Mouse (Mus musculus) T-helper 17 cell (primary cell): ENCODE data around the gene Blvra.

Experiments used
- in situ Hi-C, 2 experiments: fragments of 300-600 bp; cut with MboI, MseI; formaldehyde crosslinking; loops; 1 replicate in 1 of 2; 2 replicates in 1 of 2; pipeline ENCODE4 v1.15.1; 2025; ENCODE audit warnings: high pct_unique_total_duplicates in 2 of 2

Gene Blvra

DNA sequence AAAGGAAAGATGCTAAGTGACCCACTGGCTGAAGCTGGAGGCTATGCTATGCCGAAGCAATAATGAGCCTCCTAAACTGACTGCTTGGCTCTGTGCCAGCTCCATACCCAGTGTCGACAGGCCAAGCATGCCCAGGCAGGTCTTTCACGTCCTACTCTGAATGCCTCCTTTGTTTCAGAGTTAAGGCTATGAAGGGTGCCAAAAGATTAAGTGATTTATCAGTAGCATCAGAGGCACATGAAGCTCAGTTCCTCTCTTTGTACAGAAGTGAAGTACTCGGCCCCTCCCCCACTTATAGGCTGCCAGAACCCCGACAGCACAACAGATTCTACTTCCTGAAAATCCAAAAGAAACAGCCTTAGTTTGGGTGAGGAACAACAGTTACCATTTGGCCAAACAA is 66.5 kb downstream of the Blvra start:
- in situ Hi-C loops = no loop called here

DNA sequence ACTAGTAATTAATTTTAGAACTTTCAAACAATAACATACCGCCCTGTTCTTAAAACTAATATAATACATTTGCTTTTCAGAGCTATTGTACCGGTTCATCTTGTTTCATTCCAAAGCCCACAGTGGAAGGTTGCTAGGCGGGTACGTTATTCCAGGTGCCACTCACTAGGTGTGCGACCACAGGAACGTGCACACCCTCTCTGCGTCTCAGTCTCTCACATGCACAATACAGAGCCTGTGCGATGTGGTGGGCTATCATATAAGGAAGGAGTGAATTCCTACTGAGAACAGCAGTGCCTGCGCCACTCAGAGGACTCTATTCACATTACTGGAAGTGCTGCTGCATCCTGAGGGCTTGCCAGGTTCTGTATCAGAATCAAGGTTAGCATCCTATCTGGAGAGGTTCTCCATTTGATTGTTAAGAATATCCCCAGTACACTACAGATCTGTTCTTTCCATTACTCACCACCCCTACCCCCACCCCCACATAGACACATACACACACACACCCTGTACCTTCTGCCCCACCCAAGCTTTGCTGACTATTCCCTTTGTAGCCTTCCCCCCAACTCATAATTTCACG is 67.5 kb downstream of the Blvra start:
- in situ Hi-C loops = no loop called here

DNA sequence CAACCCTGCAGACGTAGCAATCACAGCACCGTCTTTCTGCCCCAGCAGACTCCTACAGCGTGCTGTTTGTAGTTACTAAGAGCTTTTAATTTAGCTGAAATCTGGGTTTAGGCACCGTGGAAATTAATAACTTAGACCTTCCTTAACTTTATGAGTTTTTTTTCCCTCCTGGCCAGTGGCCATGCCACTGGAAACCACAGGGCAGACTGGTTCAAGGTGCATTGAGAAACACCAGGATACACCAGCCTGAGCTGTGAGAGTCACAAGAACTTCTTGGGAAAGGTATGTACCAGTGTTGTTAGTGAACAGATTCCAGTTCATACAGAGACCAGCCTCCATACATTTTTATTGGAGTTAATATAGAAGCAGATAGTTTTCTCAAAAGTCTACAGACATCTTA is 68.0 kb downstream of the Blvra start:
- in situ Hi-C loops = no loop called here

DNA sequence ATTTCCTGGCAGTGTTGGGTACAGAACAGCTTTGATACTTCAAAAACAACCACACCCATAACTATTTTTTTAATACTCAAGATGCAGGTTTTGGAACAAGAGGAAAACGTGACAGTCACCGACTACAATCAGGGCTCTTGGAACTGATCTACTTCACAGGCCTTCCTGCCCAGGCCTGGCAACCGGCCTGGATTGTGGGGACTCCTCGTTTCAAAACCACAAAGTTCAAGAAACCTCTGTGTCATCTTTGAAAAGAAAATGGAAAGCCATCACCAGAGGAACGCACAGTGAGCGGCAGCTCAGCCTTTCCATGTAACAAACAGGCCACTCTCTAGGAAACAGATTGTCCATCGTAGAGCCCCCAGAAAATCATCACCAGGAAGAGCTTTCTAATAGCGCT is 68.6 kb downstream of the Blvra start:
- in situ Hi-C loops = no loop called here

DNA sequence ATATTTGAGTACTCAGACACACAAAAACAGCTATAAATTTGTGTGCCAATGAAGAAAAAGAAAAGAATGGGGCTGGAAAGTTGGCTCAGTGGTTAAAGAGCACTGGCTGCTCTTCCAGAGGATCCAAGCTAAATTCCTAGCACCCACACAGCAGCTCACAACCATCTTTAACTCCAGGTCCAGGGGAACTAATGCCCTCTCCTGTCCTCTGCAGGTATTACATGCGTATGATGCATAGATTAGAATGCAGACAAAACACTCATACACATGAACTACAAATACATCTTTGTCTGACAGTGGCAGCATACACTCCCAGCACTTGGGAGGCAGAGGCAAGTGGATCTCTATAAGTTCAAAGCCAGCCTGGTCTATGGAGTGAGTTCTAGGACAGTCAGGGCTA is 69.1 kb downstream of the Blvra start:
- in situ Hi-C loops = no loop called here

DNA sequence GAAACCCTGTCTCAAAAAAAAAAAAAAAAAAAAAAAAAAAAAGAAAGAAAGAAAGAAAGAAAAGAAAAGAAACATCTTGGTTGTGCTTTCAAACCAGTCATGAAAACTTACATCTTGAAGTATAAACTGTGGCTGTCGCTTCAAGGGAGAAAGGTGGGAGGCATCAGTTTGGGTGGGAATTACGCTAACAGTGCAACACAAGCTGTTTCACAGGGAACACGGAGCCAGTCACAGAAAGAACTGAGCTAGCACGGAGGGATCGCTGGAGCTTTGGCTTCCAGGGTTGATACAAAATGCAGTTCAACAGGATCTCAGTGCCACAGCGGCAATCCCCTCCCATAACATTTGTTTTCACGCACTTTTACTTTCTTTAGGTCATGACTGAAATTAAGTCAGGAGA is 69.5 kb downstream of the Blvra start:
- in situ Hi-C loops = no loop called here

DNA sequence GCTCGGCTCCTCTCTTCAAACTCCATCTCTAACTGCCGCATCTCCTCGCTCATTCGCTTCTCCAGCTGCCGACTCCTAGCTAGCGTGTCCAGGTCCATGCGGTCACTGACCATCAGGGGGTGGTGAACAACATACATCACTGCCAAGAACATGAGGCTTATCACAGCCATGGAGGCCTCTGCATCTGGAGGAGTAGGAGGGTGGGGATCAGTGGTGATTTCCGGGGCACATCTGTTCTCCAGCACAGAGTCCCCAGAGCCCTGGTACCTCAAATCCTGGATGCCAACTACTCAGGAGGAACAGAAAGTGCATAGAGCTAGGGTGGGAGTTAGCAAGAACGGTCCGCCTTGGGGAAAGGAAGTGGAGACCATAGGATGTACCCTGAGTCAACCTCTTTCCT is 71.6 kb downstream of the Blvra start:
- in situ Hi-C loops = no loop called here

DNA sequence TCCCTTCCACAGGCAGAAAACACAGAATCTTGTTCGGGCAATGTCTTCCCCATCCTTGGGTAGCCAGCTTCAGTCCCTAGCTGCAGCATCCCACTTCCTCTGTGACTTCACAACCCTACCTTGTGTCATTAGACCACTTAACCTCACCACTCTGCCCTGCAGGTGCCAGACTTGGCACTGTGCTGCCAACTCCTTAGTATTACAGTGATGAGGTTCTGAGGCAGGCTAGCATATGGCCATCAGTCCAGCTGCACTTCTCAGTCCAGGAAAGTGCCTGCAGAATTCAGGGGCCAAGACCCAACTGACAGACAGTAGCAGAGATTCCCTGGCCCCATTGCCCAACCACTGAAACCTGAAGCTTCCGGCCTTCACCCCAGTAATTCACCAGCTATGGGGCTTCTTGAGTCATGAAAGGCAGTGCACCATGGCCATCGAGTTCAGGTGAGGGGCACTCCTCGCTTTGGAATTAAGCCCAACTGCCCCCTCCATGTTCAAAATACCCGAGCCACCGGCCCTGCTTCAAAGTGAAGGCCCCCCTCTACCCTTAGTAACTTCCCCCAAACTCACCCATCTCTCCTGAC is 72.2 kb downstream of the Blvra start:
- in situ Hi-C loops = no loop called here

DNA sequence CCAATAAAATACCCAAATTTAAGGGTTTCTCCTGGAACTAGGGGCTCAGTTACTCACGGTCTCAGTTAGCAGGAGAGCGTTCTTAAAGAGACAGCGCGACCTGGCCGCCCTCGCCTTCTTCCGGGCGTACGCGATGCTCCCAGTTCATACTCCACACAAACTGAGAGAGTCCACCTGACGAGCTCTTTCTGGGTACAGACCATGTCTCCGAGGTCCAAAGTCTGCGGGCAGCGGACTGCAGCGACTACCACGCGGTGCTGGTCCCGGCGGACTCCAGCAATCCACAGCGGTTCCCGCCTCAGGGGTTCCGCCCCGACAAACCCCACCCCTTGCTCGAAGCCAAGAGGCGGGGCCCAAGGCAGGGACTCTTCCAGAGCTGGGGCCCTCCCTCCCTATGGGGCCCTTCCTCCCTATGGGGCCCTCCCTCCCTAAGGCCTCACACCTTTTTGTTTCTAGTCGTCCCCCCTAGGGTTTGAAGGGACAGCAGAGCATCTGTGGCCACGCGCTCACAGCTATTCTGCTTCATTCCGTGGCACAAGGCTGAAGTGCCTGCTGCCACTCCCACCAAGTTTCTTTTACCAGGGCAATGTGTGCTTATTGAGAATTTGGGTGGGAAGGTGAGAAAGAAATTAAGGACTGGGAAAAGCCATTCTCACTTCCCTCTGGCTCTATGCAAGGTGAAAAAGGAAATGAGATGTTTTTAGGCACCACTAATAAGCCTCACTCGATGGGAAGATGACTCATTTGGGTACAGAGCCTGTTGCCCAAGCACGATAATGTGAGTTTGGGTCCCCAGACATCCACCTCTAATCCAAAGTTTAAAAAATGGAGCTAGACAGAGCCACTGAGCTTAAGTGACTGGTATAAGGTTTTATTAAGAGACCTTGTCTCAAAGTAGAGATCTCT is 72.9 kb downstream of the Blvra start, which contains the start of gene Itpripl1:
Gene Itpripl1, minus strand, starts transcription at position 285 of the 906 bp plus-strand sequence.
- in situ Hi-C loops = no loop called here

DNA sequence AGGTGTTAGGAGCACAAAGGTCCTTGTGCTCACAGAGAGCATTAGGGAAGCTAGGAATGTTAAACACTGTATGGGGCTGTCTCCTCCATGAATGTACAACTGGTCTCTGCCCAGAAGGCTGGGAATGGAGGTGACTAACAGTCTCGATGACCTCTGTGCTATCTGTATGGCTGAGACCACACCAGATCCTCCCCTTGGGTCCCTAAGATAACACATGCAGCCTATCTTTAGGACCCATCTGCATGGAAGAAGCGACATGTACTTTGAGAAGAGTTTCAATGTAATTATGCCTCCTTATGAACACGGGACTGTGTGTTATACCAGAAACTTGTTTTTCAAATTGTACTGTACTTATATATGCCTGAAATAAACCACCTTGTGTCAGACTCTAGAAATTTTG is 75.2 kb downstream of the Blvra start:
- in situ Hi-C loops = no loop called here
